Mouse (Mus musculus) Patski (cell line): ENCODE data around the gene Smg5. TPM values are rescaled to one million over a fixed set of nuclear protein-coding genes. Genes with fewer than 3 reads are reported as not detected.
A peak's percentile ranks its signal among the peaks of the same experiment; 100 is the strongest.

Source experiments
- ATAC-seq: fragments of 100-300 bp; one replicate; pipeline ENCODE4 v1.8.0; 2021
- CTCF ChIA-PET: fragments of 350-600 bp; sonication (Branson Sonifier 250); formaldehyde crosslinking; loops from one replicate; lab custom pipeline; 2022; ENCODE audit warnings: inconsistent platforms; lab: Charles Lee
- POLR2A ChIA-PET: fragments of 350-600 bp; sonication (Branson Sonifier 250); formaldehyde crosslinking; loops from one replicate; lab custom pipeline; 2022; ENCODE audit warnings: antibody characterized with exemption, inconsistent platforms; lab: Charles Lee
- DNase-seq: peaks from one replicate; pipeline ENCODE4 v3.0.0-alpha.2; 2011; ENCODE audit warnings: low read depth, low spot score
- H3K27me3 ChIP-seq: fragments of 371-371 bp; one replicate; pipeline ENCODE4 v1.5.1; 2021
- CTCF ChIP-seq: fragments of 100-300 bp; IDR thresholded peaks from one replicate; pipeline ENCODE4 v1.5.1; 2021
- in situ Hi-C: fragments of 300-500 bp; cut with MboI; formaldehyde crosslinking; loops from 3 replicates; pipeline ENCODE4 v1.11.1; 2018; ENCODE audit warnings: low pct_unique_long_range_greater_than_20kb, mixed read lengths
- polyA plus RNA-seq: library from polyadenylated mRNA; unstranded; gene quantifications from one replicate; pipeline ENCODE4 v1.2.3, GENCODE M21; 2021

Gene Smg5
- polyA plus RNA-seq, 1 experiment from 2014 or later, result 90.1 TPM

DNA sequence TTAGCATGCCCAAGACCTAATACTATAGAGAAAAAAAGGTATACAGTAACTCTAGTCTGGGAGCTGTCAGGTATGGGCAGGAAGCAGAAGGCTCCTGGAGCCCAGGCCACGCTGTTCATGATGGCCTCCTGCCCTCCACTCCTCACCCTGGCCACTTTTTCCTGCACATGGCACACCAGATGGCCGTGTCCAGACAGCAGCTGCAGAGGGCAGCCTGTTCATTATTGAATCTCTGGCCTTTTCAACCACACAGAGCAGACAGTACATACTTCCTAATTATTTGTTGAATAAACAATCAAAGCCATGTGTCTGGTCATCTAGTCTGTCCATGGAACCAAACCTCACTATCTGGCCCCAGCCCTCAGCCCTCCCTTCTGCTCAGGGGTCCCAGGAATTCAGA, 62.6 kb downstream of the Smg5 start:
- ChIA-PET POLR2A (interaction anchor here (0.6 kb wide), 1 partner anchor 37 kb away, joined by 3 read pairs; no protein-coding TSS in a partner anchor), CTCF (interaction anchor here (3.3 kb wide), 1 partner anchor 8 kb away, joined by 15 read pairs; no protein-coding TSS in a partner anchor)
- no peak for TF ChIP-seq CTCF
- in situ Hi-C loops, result no loop called here
- ATAC-seq, result no peak
- DNase-seq, result no peak
- no peaks in the 10 kb centered on the region for H3K27me3 ChIP-seq

GRCm38 (mm10) chr3:88403522-88404230, 67.6 kb downstream of the Smg5 start:
- H3K27me3 ChIP-seq, result no peaks in the 10 kb centered on the region
- POLR2A ChIA-PET, result interaction anchor here (0.6 to 1.6 kb wide), 5 partner anchors 67 to 1800 kb away, joined by 3 to 7 read pairs (median 3); partner anchors contain the start of genes Smg5 and Tmem79
- DNase-seq (no peak), ATAC-seq (no peak)
- in situ Hi-C loops, result no loop called here
- no peak for TF ChIP-seq CTCF
- CTCF ChIA-PET, result interaction anchor here (1.5 to 10.5 kb wide), 3 partner anchors 9 to 65 kb away, joined by 3 to 295 read pairs (median 21); no protein-coding TSS in a partner anchor

DNA sequence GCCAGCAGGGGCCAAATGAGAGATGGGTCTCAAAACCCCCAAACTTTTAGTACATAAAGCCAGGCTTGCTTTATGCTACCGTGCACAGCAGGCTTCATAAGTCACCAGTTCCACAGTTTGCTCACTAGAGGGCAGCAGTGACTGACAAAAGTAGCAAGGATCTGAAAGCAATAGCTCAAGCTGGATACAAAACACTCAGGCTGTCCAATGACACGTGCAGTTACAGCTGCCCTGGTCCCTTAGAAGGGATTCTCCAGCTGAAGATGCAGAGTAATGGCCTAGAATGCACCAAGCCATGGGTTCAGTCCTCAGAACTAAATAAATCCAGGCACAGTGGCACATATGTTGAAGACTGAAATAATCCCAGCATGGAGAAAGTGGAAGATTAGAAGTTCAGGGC, 71.0 kb downstream of the Smg5 start:
- ChIA-PET POLR2A (interaction anchor here (0.8 to 5.1 kb wide), 9 partner anchors 9 to 77 kb away, joined by 3 to 30 read pairs (median 4); partner anchors contain the start of gene Slc25a44), CTCF (interaction anchor here (0.6 to 10.5 kb wide), 30 partner anchors 9 to 202 kb away, joined by 3 to 295 read pairs (median 6); partner anchors contain the start of genes Lmna, Sema4a and Slc25a44)
- H3K27me3 ChIP-seq, result no peaks in the 10 kb centered on the region
- TF ChIP-seq CTCF, result no peak
- ATAC-seq (peak; percentile 28), DNase-seq (peak; percentile 76)
- in situ Hi-C loops, result loop anchor here (5.0 kb wide), 2 partner anchors 65 to 115 kb away; no protein-coding TSS in a partner anchor

DNA sequence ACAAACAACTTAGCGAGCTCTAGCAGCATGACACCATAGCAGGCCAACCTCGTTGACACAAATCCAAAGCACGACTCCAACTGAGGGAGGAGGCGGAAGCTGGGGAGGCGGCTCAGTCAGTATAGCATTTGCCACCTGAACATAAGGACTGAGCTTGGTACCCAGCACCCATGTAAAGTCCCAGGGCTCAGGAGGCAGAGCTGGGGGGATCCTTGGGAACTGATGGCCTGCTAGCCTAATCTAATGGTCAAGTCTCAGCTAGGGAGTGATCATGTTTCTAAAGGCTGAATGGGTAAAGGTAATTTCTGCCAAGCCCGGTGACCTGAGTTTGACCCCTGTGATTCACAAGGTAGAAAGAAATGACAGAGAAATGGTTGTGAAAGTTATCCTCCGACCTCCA, 71.5 kb downstream of the Smg5 start:
- no peak for TF ChIP-seq CTCF
- ATAC-seq, result no peak
- in situ Hi-C loops, result loop anchor here (5.0 kb wide), 2 partner anchors 65 to 115 kb away; no protein-coding TSS in a partner anchor
- no peak for DNase-seq
- H3K27me3 ChIP-seq, result no peaks in the 10 kb centered on the region
- CTCF ChIA-PET, result interaction anchor here (0.6 to 10.5 kb wide), 29 partner anchors 9 to 123 kb away, joined by 3 to 295 read pairs (median 6); partner anchors contain the start of genes Lmna, Sema4a and Slc25a44
- POLR2A ChIA-PET, result interaction anchor here (0.7 to 5.1 kb wide), 10 partner anchors 8 to 118 kb away, joined by 3 to 30 read pairs (median 4); partner anchors contain the start of gene Slc25a44

DNA sequence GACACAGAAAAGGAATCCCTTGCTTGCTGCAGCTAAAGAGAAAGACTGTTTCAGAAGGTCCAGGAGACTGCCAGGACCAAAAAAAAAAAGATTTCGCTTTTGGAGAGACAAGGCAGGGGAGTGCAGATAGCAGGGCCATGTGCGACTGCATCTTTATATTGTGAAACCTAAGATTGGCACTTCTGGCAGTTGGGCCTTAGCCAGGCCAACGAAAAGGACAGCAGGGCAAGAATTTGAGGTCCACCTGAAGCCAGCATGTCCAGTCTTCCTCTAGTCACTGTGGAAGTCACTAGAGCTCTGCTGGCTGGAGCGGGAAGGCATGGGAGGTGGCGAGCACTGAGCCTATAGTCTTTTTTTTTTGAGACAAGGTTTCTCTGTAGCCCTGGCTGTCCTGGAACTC, 72.9 kb downstream of the Smg5 start:
- ATAC-seq (no peak), DNase-seq (no peak)
- ChIA-PET POLR2A (interaction anchor here (0.7 to 5.1 kb wide), 7 partner anchors 57 to 116 kb away, joined by 3 to 30 read pairs (median 4); no protein-coding TSS in a partner anchor), CTCF (interaction anchor here (1.2 to 10.5 kb wide), 5 partner anchors 60 to 113 kb away, joined by 3 to 295 read pairs (median 24); no protein-coding TSS in a partner anchor)
- no peak for TF ChIP-seq CTCF
- H3K27me3 ChIP-seq, result no peaks in the 10 kb centered on the region
- in situ Hi-C loops, result loop anchor here (5.0 kb wide), 2 partner anchors 63 to 113 kb away; no protein-coding TSS in a partner anchor

GRCm38 (mm10) chr3:88409741-88410644, 73.9 kb downstream of the Smg5 start, which contains the start of gene Pmf1:
Gene Pmf1 (minus strand): TSS chr3:88410331.
- in situ Hi-C loops, result loop anchor here (5.0 kb wide), 2 partner anchors 62 to 112 kb away; no protein-coding TSS in a partner anchor
- ChIA-PET POLR2A (interaction anchor here (0.6 to 5.1 kb wide), 14 partner anchors 12 to 135 kb away, joined by 3 to 30 read pairs (median 4); partner anchors contain the start of gene Slc25a44), CTCF (interaction anchor here (0.9 to 10.5 kb wide), 8 partner anchors 10 to 111 kb away, joined by 3 to 295 read pairs (median 3); partner anchors contain the start of gene Sema4a)
- H3K27me3 ChIP-seq, result no peaks in the 10 kb centered on the region
- no peak for TF ChIP-seq CTCF
- DNase-seq (peak; percentile 89), ATAC-seq (peak; percentile 77)

DNA sequence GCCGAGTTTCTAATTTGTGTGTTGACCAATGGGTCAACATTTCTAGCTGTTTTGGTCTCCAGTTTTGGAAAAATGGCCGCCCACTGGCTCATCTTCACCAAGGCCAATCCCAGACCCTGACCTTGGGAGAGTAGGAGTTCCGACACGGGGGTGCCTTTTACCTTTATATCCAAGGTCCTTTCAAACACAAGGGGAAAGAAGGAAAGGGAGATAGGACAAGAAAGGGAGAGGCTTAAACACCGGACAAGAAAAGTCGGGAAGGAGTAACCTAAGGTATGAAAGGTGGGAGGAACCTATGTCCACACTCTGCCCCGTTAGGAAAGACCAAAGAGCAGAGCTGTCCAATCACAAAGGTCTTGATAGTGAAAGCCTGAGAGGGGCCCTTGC, 74.6 kb downstream of the Smg5 start:
- ChIA-PET CTCF (interaction anchor here (0.9 to 10.5 kb wide), 7 partner anchors 9 to 111 kb away, joined by 3 to 295 read pairs (median 3); partner anchors contain the start of gene Sema4a), POLR2A (interaction anchor here (0.9 to 5.1 kb wide), 8 partner anchors 11 to 78 kb away, joined by 3 to 30 read pairs (median 4); partner anchors contain the start of gene Slc25a44)
- no peaks in the 10 kb centered on the region for H3K27me3 ChIP-seq
- DNase-seq (no peak), ATAC-seq (no peak)
- in situ Hi-C loops, result no loop called here
- no peak for TF ChIP-seq CTCF

DNA sequence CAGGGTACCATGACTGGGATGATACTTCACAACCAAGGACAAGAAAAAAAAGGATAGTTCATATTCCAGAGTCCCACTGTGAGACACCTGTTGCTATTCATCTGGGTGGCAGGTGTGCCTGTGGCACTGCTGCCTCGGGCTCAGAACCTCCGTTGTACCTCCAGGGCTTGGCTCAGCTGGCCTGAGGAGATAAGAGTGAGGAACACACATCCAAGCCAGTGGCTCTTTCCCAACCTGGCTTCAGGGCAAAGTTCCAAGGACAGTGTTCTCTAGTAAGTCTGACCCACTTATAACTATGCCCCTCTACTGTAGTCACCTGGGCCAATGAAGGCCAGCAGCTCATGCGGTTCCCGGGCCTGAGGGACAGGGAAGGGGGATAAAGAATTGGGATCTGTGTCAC, 75.6 kb downstream of the Smg5 start:
- ATAC-seq, result no peak
- POLR2A ChIA-PET, result interaction anchor here (0.6 kb wide), 1 partner anchor 47 kb away, joined by 3 read pairs; no protein-coding TSS in a partner anchor

More for the DNA sequence above, 75.6 kb downstream of the Smg5 start:
- DNase-seq, result no peak
- no peaks in the 10 kb centered on the region for H3K27me3 ChIP-seq
- TF ChIP-seq CTCF, result no peak
- in situ Hi-C loops, result no loop called here
- CTCF ChIA-PET, result interaction anchor here (0.8 to 1.7 kb wide), 3 partner anchors 10 to 72 kb away, joined by 3 to 8 read pairs (median 4); no protein-coding TSS in a partner anchor

Other genes starting within 250 kb of the Smg5 start
- gene Mef2d, start 193.9 kb upstream of the Smg5 start, polyA plus RNA-seq, result 62.7 TPM
- not detected for gene Rhbg, start 81.6 kb upstream of the Smg5 start, polyA plus RNA-seq
- 0.19 TPM for gene Gm38392, start 49.0 kb upstream of the Smg5 start, polyA plus RNA-seq
- gene Tsacc, start 39.3 kb upstream of the Smg5 start, polyA plus RNA-seq, result 6.3 TPM
- 573 TPM for gene Cct3, start 39.1 kb upstream of the Smg5 start, polyA plus RNA-seq
- gene Glmp, start 11.2 kb upstream of the Smg5 start, polyA plus RNA-seq, result 590 TPM
- gene Tmem79, start 112 bp upstream of the Smg5 start, polyA plus RNA-seq, result 3.1 TPM
- gene Paqr6, start 28.3 kb downstream of the Smg5 start, polyA plus RNA-seq, result 0.04 TPM
- gene Bglap3, start 36.5 kb downstream of the Smg5 start, polyA plus RNA-seq, result 0.22 TPM
- gene Bglap2, start 42.4 kb downstream of the Smg5 start, polyA plus RNA-seq, result not detected
- 0.22 TPM for gene Bglap, start 48.2 kb downstream of the Smg5 start, polyA plus RNA-seq
- 80.1 TPM for gene Pmf1, start 74.1 kb downstream of the Smg5 start, polyA plus RNA-seq
- 42.6 TPM for gene Slc25a44, start 88.9 kb downstream of the Smg5 start, polyA plus RNA-seq
- 6.6 TPM for gene Sema4a, start 124.9 kb downstream of the Smg5 start, polyA plus RNA-seq
- 401 TPM for gene Lmna, start 173.7 kb downstream of the Smg5 start, polyA plus RNA-seq
- gene Mex3a, start 196.1 kb downstream of the Smg5 start, polyA plus RNA-seq, result 42.6 TPM
- gene Rab25, start 212.0 kb downstream of the Smg5 start, polyA plus RNA-seq, result 0.41 TPM
- gene Lamtor2, start 216.8 kb downstream of the Smg5 start, polyA plus RNA-seq, result 264 TPM
- gene Ubqln4, start 217.5 kb downstream of the Smg5 start, polyA plus RNA-seq, result 143 TPM
- gene Ssr2, start 239.6 kb downstream of the Smg5 start, polyA plus RNA-seq, result 410 TPM